Mouse (Mus musculus): ENCODE results near the gene Slc12a8.

Slc12a8 gene

GRCm38 (mm10) chr16:33672643-33673042 is 155.5 kb downstream of the Slc12a8 start:
- in situ Hi-C loops (cut with MboI, MseI): no loop called here

- in situ Hi-C loops (cut with MboI, MseI): no loop called here
Measured at GRCm38 (mm10) chr16:33673530-33674109, 156.5 kb downstream of the Slc12a8 start.

GRCm38 (mm10) chr16:33675151-33675847 is 158.2 kb downstream of the Slc12a8 start:
- in situ Hi-C loops (cut with MboI, MseI): loop anchor here (5.0 kb wide), 1 partner anchor 68 kb away; no protein-coding TSS in a partner anchor

GRCm38 (mm10) chr16:33675848-33676184 is 158.7 kb downstream of the Slc12a8 start:
- in situ Hi-C loops (cut with MboI, MseI): loop anchor here (5.0 kb wide), 1 partner anchor 69 kb away; no protein-coding TSS in a partner anchor

GRCm38 (mm10) chr16:33676347-33677312 is 159.5 kb downstream of the Slc12a8 start:
- in situ Hi-C loops (cut with MboI, MseI): loop anchor here (5.0 kb wide), 1 partner anchor 69 kb away; no protein-coding TSS in a partner anchor

GRCm38 (mm10) chr16:33677313-33677690 is 160.2 kb downstream of the Slc12a8 start:
- in situ Hi-C loops (cut with MboI, MseI): loop anchor here (5.0 kb wide), 1 partner anchor 70 kb away; no protein-coding TSS in a partner anchor

- in situ Hi-C loops (cut with MboI, MseI): loop anchor here (5.0 kb wide), 1 partner anchor 71 kb away; no protein-coding TSS in a partner anchor
Measured at GRCm38 (mm10) chr16:33677901-33678300, 160.8 kb downstream of the Slc12a8 start.

GRCm38 (mm10) chr16:33680271-33680670 is 163.1 kb downstream of the Slc12a8 start:
- in situ Hi-C loops (cut with MboI, MseI): no loop called here

GRCm38 (mm10) chr16:33680816-33681215 is 163.7 kb downstream of the Slc12a8 start:
- in situ Hi-C loops (cut with MboI, MseI): no loop called here

- in situ Hi-C loops (cut with MboI, MseI): no loop called here
Measured at GRCm38 (mm10) chr16:33681661-33682060, 164.5 kb downstream of the Slc12a8 start.

GRCm38 (mm10) chr16:33682651-33683050 is 165.5 kb downstream of the Slc12a8 start:
- in situ Hi-C loops (cut with MboI, MseI): no loop called here

- in situ Hi-C loops (cut with MboI, MseI): no loop called here
Measured at GRCm38 (mm10) chr16:33683206-33684161, 166.4 kb downstream of the Slc12a8 start.

GRCm38 (mm10) chr16:33684162-33684702 is 167.1 kb downstream of the Slc12a8 start, which contains the start of gene Heg1:
Heg1 (plus strand) TSS chr16:33684370.
- in situ Hi-C loops (cut with MboI, MseI): no loop called here

GRCm38 (mm10) chr16:33684703-33685701 is 167.9 kb downstream of the Slc12a8 start:
- in situ Hi-C loops (cut with MboI, MseI): no loop called here

- in situ Hi-C loops (cut with MboI, MseI): no loop called here
Measured at GRCm38 (mm10) chr16:33686056-33686455, 168.9 kb downstream of the Slc12a8 start.

- in situ Hi-C loops (cut with MboI, MseI): no loop called here
Measured at GRCm38 (mm10) chr16:33687724-33688123, 170.6 kb downstream of the Slc12a8 start.

- in situ Hi-C loops (cut with MboI, MseI): no loop called here
Measured at GRCm38 (mm10) chr16:33690975-33691747, 174.0 kb downstream of the Slc12a8 start.

- in situ Hi-C loops (cut with MboI, MseI): no loop called here
Measured at GRCm38 (mm10) chr16:33693553-33693952, 176.4 kb downstream of the Slc12a8 start.
